Mouse (Mus musculus): ENCODE data around the gene Ppp5c. TPM values are rescaled to one million over a fixed set of nuclear protein-coding genes. Genes with fewer than 3 reads are reported as not detected.
A peak's percentile ranks its signal among the peaks of the same experiment; 100 is the strongest.

Ppp5c gene
- polyA plus RNA-seq, 1 experiment from 2014 or later: 103 TPM

DNA sequence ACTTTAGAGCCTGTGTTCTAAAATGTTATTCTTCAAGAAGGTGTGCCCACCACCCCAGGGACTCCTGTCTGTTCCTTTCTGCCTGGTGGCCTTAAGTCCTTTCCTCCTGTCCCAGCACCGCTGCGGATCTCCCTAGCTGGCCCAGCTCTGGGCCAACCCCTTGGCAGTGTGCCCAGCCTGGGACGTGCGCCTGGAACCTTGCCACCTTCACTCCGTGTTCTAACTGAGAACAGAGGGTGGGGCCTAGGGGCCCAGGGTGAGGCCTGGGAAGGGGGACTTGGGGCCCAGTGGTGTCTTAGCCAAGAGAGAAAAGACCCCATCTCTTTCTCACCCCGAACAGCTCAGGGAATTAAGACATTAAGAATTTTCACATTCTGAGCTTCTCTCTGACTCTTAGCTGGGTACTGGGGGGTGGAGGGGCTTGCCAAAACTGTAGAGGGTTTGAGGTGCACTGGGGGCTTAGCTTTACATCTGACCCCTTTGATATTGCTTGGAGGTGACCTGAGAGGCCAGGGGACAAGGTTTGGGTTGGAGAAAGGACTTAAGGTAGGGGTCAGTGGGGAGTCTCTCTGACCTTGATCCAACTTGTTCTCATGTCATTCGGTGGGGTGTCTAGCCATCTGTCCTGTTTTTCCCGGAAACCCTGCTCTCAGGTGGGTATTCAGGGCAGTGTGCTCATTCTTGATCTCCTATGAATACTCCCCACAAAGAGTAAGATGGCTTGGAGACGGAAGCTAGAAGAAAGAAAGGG is 32.5 kb upstream of the Ppp5c start:
- Histone ChIP-seq H3K4me2 (replicated peaks) (peak overlapping the region; percentile 66), H3K4me1 (peaks cover 65% of the 10 kb centered on the region), H3K36me3 (no peaks in the 10 kb centered on the region), H3K27ac (replicated peaks) (peak overlapping the region; percentile 75), H3K4me3 (no peak overlapping the region), H3K9ac (replicated peaks) (no peak overlapping the region), H3K27me3 (no peaks in the 10 kb centered on the region), H3K9me3 (no peaks in the 10 kb centered on the region)
- peak; percentile 39 for ATAC-seq (replicated peaks)
- 11% methylated on average over 9 of the region's 9 CpGs for WGBS

DNA sequence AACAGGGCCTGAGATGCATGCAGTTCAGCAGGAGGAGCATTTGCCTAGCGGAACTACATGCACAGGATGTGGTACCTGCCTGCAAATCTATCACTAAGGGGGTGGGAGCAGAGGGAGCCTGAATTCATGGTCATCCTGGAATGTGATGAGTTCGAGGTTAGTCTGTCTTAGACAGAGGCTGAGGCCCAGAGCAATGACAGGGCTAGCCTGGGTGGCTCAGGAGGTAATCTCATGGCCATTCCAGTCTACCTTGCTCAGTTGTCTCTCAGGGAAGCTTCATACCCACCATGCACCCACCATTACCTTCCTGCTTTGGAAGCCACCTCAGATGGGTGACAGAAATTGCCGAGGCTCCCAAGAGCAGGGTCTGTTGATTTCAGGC is 31.7 kb upstream of the Ppp5c start:
- Histone ChIP-seq H3K4me1 (peaks cover 65% of the 10 kb centered on the region), H3K4me3 (no peak overlapping the region), H3K9me3 (no peaks in the 10 kb centered on the region), H3K36me3 (no peaks in the 10 kb centered on the region), H3K27ac (replicated peaks) (peak overlapping the region; percentile 75), H3K4me2 (replicated peaks) (no peak overlapping the region), H3K27me3 (no peaks in the 10 kb centered on the region), H3K9ac (replicated peaks) (no peak overlapping the region)
- 62% methylated on average over 3 of the region's 3 CpGs for WGBS
- no peak for ATAC-seq (replicated peaks)

DNA sequence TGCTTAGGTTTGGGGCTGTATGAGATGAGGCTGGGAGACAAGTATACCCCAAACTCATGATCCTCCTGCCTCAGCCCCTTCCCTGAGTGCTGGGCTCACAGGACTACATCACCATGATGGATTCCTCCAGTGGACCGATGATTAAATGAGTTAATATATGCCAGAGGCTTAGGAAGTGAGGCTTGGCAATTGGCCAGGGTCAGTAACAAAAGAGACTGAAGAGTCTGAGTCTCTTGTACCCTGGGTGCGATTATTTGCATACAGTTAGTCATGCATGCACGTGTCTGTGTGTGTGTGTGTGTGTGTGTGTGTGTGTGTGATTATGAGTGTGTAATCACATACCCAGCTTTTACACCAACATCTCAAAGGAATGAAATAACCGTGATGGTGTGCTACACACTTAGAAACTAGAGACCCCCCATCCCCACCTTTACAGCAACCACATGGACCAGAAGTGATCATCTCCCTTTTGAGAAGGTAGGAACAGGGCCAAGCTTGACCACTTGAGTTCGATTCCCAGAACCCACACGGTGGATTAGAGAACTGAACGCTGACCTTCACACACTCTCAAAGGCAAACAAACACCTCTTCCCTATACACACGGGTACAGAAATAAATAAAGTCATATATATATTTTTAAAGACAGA is 31.2 kb upstream of the Ppp5c start:
- 22% methylated on average over 8 of the region's 8 CpGs for WGBS
- Histone ChIP-seq H3K4me1 (peaks cover 65% of the 10 kb centered on the region), H3K27ac (replicated peaks) (peak overlapping the region; percentile 75), H3K9me3 (no peaks in the 10 kb centered on the region), H3K4me2 (replicated peaks) (no peak overlapping the region), H3K36me3 (no peaks in the 10 kb centered on the region), H3K4me3 (no peak overlapping the region), H3K27me3 (no peaks in the 10 kb centered on the region), H3K9ac (replicated peaks) (no peak overlapping the region)
- ATAC-seq (replicated peaks): no peak

DNA sequence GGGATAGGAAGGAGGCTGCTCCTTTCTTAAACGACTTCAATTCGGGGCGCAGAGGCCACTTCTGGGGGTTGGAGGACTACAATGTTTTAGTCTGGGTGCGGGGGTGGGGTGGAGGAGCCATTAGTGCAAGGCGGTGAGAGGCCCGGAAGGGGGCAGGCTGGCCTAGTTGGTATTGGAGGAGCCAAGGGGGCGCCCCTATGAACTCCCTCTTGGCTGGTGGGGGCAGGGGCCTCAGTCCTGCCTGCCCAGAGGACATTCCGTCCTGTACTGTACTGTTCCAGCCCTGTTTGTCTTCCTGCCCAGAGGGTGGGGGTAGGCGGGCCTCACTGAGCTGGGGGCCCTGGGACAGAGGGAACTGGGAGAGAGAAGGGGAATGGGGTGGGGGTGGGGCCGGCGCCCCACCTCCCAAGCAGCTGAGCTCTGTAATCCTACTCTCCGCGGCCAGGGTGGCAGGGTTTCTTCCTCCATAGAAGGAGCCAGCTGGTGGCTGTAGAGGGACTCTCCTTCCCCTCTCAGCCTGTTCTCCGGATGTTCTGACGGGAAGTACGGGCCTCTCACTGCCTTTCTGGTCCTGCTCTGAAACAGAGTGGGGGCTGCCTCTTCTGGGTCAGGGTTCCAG is 30.5 kb upstream of the Ppp5c start:
- peak; percentile 24 for ATAC-seq (replicated peaks)
- H3K27me3 ChIP-seq: no peaks in the 10 kb centered on the region
- H3K27ac ChIP-seq (replicated peaks): peak overlapping the region; percentile 75
- no peaks in the 10 kb centered on the region for H3K9me3 ChIP-seq
- 3% methylated on average over 16 of the region's 16 CpGs for WGBS
- H3K36me3 ChIP-seq: no peaks in the 10 kb centered on the region
- no peak overlapping the region for H3K4me3 ChIP-seq
- H3K4me1 ChIP-seq: peaks cover 65% of the 10 kb centered on the region
- no peak overlapping the region for H3K9ac ChIP-seq (replicated peaks)
- H3K4me2 ChIP-seq (replicated peaks): no peak overlapping the region

DNA sequence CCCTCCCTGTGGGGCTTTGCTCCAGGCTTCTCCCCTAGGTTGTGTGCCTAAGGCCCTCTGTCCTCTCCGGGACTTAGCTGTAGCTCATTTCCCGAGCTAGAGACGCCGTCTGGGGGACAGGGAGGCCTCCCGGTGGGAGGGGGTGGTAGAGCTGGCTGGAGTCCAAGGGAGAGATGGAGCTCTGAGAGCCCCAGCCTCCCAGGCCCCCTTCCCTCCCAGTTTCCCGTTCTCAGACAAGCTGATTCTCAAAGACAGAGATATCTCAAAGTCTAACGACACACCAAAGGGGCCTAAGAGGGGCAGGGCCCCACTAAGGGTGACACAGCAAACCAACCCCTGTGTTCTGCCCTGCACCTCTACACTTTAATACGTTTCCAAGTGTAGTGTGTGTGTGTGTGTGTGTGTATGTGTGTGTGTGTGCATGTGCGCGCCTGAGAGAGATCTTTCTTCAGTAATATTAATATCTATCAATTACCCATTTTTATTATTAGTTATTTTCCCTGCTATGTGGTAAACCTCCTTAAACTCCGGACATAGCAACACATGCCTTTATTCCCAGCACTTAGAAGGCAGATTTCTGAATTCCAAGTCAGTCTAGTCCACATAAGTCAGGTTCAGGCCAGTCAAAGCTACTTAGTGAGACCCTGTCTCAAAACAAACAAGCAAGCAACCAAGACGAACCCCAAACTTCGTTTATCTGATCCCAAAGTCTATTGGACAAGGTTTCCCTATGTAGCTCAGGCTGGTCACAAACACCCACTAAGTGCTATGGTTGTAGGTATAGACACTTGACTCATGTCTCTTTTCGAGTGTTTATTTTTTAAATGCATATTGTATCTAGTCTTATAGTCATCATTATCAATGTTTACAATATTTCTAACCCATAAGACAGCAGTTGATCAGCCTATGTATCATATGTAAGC is 29.1 kb upstream of the Ppp5c start:
- Histone ChIP-seq H3K4me1 (peaks cover 54% of the 10 kb centered on the region), H3K27me3 (no peaks in the 10 kb centered on the region), H3K9ac (replicated peaks) (peak overlapping the region; percentile 44), H3K27ac (replicated peaks) (peak overlapping the region; percentile 75), H3K4me2 (replicated peaks) (peak overlapping the region; percentile 76), H3K4me3 (peak overlapping the region; percentile 53), H3K9me3 (no peaks in the 10 kb centered on the region), H3K36me3 (no peaks in the 10 kb centered on the region)
- WGBS: 30% methylated on average over 14 of the region's 14 CpGs
- peak; percentile 9 for ATAC-seq (replicated peaks)

DNA sequence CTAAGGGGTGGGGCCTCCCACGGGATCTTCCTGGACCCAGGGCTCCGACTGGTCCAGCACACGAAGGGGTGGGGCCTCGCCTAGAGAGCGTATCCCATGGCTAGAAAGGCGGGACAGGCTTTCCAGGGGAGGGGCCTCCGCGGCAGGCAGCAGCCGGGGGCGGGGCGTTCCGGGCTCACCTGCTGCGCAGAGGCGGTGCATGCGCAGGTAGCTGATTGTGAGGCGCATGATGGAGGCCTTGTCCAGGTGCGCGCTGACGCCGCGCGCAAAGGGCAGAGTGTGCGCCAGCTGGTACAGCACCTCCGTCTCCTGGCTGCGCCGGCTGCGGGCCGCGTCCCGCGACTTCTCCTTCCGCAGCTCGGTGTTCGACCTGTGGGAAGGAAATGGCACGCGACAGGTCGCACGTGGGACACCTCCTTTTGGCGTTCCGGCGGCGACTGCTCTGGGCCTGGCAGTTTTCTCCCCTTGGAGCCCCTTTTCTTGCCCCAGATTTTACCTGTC is 28.4 kb upstream of the Ppp5c start:
- H3K4me1 ChIP-seq: peaks cover 50% of the 10 kb centered on the region
- ATAC-seq (replicated peaks): peak; percentile 87
- H3K9ac ChIP-seq (replicated peaks): peak overlapping the region; percentile 44
- peak overlapping the region; percentile 53 for H3K4me3 ChIP-seq
- H3K27ac ChIP-seq (replicated peaks): peak overlapping the region; percentile 75
- under 1% methylated on average over 38 of the region's 42 CpGs for WGBS
- peak overlapping the region; percentile 76 for H3K4me2 ChIP-seq (replicated peaks)
- H3K36me3 ChIP-seq: no peaks in the 10 kb centered on the region
- no peaks in the 10 kb centered on the region for H3K27me3 ChIP-seq
- no peaks in the 10 kb centered on the region for H3K9me3 ChIP-seq

DNA sequence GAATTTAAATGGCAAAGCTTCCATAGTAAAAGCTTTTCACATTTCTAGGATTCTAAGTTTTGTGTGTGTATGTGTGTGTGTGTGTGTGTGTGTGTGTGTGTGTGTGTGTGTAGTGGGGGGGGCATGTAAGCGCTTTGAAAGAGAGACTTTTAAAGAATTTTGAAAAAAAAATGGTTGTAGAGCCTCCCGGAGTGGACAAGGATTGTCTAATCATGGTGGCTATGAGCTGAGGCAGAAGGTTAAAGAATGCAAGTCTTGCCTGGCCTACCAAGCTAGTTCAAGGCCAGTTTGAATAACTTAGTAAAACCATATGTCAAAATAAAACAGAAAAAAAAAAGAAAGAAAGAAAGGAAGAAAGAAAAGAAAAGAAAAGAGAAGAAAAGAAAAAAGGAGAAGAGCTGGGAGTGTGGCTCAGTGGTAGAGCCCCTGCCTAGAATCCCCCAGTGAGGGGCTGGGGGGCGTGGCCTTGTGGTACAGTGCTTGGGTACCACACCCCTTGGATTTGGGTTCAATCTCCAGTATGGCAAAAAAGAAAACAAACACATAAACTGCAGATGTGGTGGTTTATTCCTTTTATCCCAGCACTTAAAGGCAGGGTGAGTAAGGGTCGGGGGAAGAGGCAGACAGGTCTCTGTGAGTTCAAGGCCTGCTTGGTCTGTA is 27.7 kb upstream of the Ppp5c start:
- Histone ChIP-seq H3K27me3 (no peaks in the 10 kb centered on the region), H3K4me2 (replicated peaks) (peak overlapping the region; percentile 76), H3K9ac (replicated peaks) (peak overlapping the region; percentile 44; the same call in 1 of the 2 replicates), H3K4me1 (peaks cover 43% of the 10 kb centered on the region), H3K4me3 (peak overlapping the region; percentile 53), H3K36me3 (no peaks in the 10 kb centered on the region), H3K27ac (replicated peaks) (0 out of 2 replicates have a peak overlapping the region, but pooled peaks have one; percentile 75), H3K9me3 (no peaks in the 10 kb centered on the region)
- peak; percentile 2 for ATAC-seq (replicated peaks)
- WGBS: 93% methylated on average over 4 of the region's 4 CpGs

DNA sequence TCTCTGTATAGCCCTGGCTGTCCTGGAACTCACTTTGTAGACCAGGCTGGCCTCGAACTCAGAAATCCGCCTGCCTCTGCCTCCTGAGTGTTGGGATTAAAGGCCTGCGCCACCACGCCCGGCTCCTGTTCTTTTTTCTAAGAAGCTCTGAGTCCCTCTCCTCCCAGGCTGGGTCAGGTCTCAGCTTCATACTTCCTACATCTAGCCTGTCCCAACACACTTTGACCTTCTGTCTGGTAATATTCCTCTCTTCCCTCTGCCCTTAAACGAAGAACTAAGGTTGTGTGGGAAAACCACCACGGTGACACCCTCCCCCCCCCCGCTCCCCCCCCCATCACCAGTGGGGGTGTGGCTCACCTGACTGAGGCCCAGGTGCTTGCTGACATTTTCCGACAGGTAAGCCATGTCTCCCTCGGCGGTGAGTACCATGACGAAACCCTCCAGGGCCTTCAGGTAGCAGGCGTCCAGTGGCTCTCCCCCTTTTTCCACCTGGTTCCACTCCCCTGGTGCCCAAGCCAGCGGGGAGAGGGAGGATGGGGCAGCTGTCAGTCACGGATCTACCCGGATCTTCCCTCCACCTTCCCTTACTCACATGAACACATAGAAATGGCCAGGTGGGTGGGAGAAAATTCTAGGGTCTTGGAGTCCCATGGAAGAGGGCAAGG is 26.7 kb upstream of the Ppp5c start:
- Histone ChIP-seq H3K9me3 (no peaks in the 10 kb centered on the region), H3K4me1 (peaks cover 33% of the 10 kb centered on the region), H3K9ac (replicated peaks) (no peak overlapping the region), H3K36me3 (no peaks in the 10 kb centered on the region), H3K27me3 (no peaks in the 10 kb centered on the region), H3K4me2 (replicated peaks) (no peak overlapping the region), H3K4me3 (no peak overlapping the region), H3K27ac (replicated peaks) (no peak overlapping the region)
- 93% methylated on average over 16 of the region's 16 CpGs for WGBS
- no peak for ATAC-seq (replicated peaks)

DNA sequence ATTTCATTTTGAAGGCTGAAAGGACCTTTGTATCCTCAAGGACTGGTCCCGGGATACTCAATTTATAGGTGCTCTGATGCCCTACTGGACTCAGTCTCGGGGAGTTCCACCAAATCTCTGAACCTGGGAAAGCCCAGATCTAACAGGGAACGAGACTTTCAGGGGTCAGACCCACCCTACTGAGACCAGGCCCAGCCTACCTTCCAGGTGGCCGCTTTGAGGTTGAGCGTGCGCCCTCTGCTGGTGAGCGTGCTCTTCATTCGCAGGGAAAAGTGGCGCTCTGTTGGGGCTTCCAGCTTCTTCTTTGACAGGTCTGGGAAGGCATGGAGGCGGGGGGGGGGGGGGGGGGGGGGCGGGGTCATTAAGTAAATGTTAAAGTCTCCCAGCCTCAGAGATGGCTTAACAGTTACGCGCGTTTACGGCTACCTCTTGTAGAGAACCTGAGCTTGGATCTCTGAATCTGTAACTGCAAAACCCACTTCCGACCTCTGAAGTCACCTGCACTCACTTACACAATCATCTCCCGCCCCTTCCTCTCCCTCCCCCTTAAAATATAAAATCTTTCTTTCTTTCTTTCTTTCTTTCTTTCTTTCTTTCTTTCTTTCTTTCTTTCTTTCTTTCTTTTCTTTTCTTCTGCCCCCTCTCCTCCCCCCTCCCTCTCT is 23.3 kb upstream of the Ppp5c start:
- Histone ChIP-seq H3K27me3 (no peaks in the 10 kb centered on the region), H3K4me1 (peaks cover 6% of the 10 kb centered on the region), H3K9me3 (no peaks in the 10 kb centered on the region), H3K36me3 (no peaks in the 10 kb centered on the region), H3K9ac (replicated peaks) (no peak overlapping the region), H3K4me3 (no peak overlapping the region), H3K27ac (replicated peaks) (no peak overlapping the region), H3K4me2 (replicated peaks) (no peak overlapping the region)
- ATAC-seq (replicated peaks): no peak
- WGBS: 13% methylated on average over 15 of the region's 17 CpGs

DNA sequence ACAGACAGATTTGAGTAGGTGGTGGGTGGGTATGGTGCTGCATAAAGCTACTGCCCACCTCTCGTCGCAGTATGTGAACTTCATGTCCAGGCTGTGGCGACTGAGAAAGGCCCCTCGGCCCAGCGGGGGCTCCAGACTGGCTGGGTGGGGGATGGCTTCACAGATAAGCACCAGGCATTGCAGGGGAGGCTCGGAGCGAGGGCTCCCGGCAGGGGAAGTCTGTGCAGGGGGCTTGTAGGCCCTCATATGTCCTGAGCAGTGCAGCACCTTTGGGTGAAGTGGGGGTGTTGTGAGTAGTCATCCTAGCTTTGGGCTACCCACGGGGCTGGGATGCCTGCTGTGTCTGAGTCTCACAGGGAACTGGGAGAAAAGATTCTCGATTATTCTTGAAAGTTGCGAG is 22.8 kb upstream of the Ppp5c start:
- ATAC-seq (replicated peaks): 0 out of 2 replicates have a peak, but pooled peaks have one; percentile 30
- no peaks in the 10 kb centered on the region for H3K27me3 ChIP-seq
- no peak overlapping the region for H3K27ac ChIP-seq (replicated peaks)
- no peak overlapping the region for H3K4me3 ChIP-seq
- no peaks in the 10 kb centered on the region for H3K9me3 ChIP-seq
- 68% methylated on average over 11 of the region's 11 CpGs for WGBS
- peaks cover under 1% of the 10 kb centered on the region; the same call in 1 of the 2 replicates for H3K4me1 ChIP-seq
- no peak overlapping the region for H3K9ac ChIP-seq (replicated peaks)
- no peaks in the 10 kb centered on the region for H3K36me3 ChIP-seq
- no peak overlapping the region for H3K4me2 ChIP-seq (replicated peaks)
